Mouse (Mus musculus) thymus, adult 2 months (tissue): ENCODE data around the gene Tekt1. TPM values are rescaled to one million over a fixed set of nuclear protein-coding genes. Genes with fewer than 3 reads are reported as not detected.
A peak's percentile ranks its signal among the peaks of the same experiment; 100 is the strongest.

ENCODE experiments used
- DNase-seq: peaks from one replicate; pipeline ENCODE4 v3.0.0; 2021
- H3K27ac ChIP-seq: fragments of 200-500 bp; 2 replicates; pipeline ENCODE4 v1.5.1; 2012; ENCODE audit warnings: low read length, control low read depth; ENCODE audit not compliant: control insufficient read depth, insufficient read depth
- H3K27me3 ChIP-seq: fragments of 200-500 bp; 2 replicates; pipeline ENCODE4 v1.6.1; 2012; ENCODE audit warnings: mild to moderate bottlenecking, low read length, moderate library complexity, mixed read lengths; ENCODE audit not compliant: control insufficient read depth, insufficient read depth
- H3K36me3 ChIP-seq: fragments of 200-500 bp; 2 replicates; pipeline ENCODE4 v1.6.1; 2012; ENCODE audit warnings: mild to moderate bottlenecking, low read length, moderate library complexity; ENCODE audit not compliant: control insufficient read depth, insufficient read depth
- H3K4me1 ChIP-seq: fragments of 200-500 bp; replicated peaks from 2 replicates; pipeline ENCODE4 v1.6.1; 2012; ENCODE audit warnings: low read length; ENCODE audit not compliant: control insufficient read depth, insufficient read depth
- H3K4me3 ChIP-seq: fragments of 200-500 bp; 2 replicates; pipeline ENCODE4 v1.5.1; 2012; ENCODE audit warnings: mild to moderate bottlenecking, low read length, control low read depth, moderate library complexity; ENCODE audit not compliant: control insufficient read depth, insufficient read depth
- CTCF ChIP-seq: fragments of 200-500 bp; IDR thresholded peaks from 2 replicates; pipeline ENCODE4 v1.5.1; 2012; ENCODE audit warnings: mild to moderate bottlenecking, control low read depth, low read length, moderate library complexity, borderline replicate concordance; ENCODE audit not compliant: control insufficient read depth, poor library complexity, insufficient read depth; ENCODE audit errors: extremely low read depth
- POLR2A ChIP-seq: fragments of 200-500 bp; IDR thresholded peaks from 2 replicates; pipeline ENCODE4 v1.6.1; 2012; ENCODE audit warnings: mild to moderate bottlenecking, low read length, control low read depth, moderate library complexity; ENCODE audit not compliant: control insufficient read depth, poor library complexity, insufficient read depth; ENCODE audit errors: extremely low read depth
- WGBS: fragments of 180-500 bp; shearing (Covaris S2); methylation state at CpG from one replicate; pipeline ENCODE4 v1.1.7; 2018; 5-methylcytosine and 5-hydroxymethylcytosine counted together
- polyA plus RNA-seq: library from polyadenylated mRNA; depleted of rRNA; stranded (reverse); fragments of >200 nt; gene quantifications from 2 replicates; pipeline ENCODE4 v1.2.3, GENCODE M21; 2012

Tekt1 gene
- polyA plus RNA-seq, 1 experiment = 0.27 TPM

GRCm38 (mm10) chr11:72354971-72355728 is 7.1 kb downstream of the Tekt1 start:
- peak; percentile 73 for DNase-seq
- H3K36me3 ChIP-seq = no peaks in the 10 kb centered on the region
- no peak overlapping the region for H3K27ac ChIP-seq
- no peak overlapping the region for H3K4me3 ChIP-seq
- H3K27me3 ChIP-seq = no peaks in the 10 kb centered on the region
- 30% methylated on average over 20 of the region's 20 CpGs for WGBS
- H3K4me1 ChIP-seq = no peaks in the 10 kb centered on the region; the same call in 1 of the 2 replicates
- no peak for TF ChIP-seq POLR2A
- TF ChIP-seq CTCF = peak; percentile 90

GRCm38 (mm10) chr11:72353186-72353585 is 9.1 kb downstream of the Tekt1 start:
- TF ChIP-seq POLR2A (no peak), CTCF (no peak)
- Histone ChIP-seq H3K27ac (no peak overlapping the region), H3K4me1 (no peaks in the 10 kb centered on the region; the same call in 1 of the 2 replicates), H3K4me3 (no peak overlapping the region), H3K36me3 (no peaks in the 10 kb centered on the region), H3K27me3 (no peaks in the 10 kb centered on the region)
- no peak for DNase-seq
- 86% methylated on average over 3 of the region's 3 CpGs for whole genome bisulfite sequencing

- Histone ChIP-seq H3K4me1 (no peaks in the 10 kb centered on the region; the same call in 1 of the 2 replicates), H3K4me3 (no peak overlapping the region), H3K36me3 (no peaks in the 10 kb centered on the region), H3K27ac (no peak overlapping the region), H3K27me3 (no peaks in the 10 kb centered on the region)
- DNase-seq = no peak
- WGBS = 19% methylated on average over 1 of the region's 1 CpGs
- TF ChIP-seq CTCF (no peak), POLR2A (no peak)
Measured at GRCm38 (mm10) chr11:72352272-72352671, 10.0 kb downstream of the Tekt1 start.

GRCm38 (mm10) chr11:72349652-72350051 is 12.6 kb downstream of the Tekt1 start:
- Histone ChIP-seq H3K36me3 (no peaks in the 10 kb centered on the region), H3K4me1 (no peaks in the 10 kb centered on the region), H3K27me3 (no peaks in the 10 kb centered on the region), H3K4me3 (no peak overlapping the region), H3K27ac (no peak overlapping the region)
- WGBS = 81% methylated on average over 4 of the region's 4 CpGs
- no peak for DNase-seq
- TF ChIP-seq CTCF = no peak
- TF ChIP-seq POLR2A = no peak

- Histone ChIP-seq H3K36me3 (no peaks in the 10 kb centered on the region), H3K27me3 (no peaks in the 10 kb centered on the region), H3K4me1 (no peaks in the 10 kb centered on the region), H3K4me3 (no peak overlapping the region), H3K27ac (no peak overlapping the region)
- no peak for DNase-seq
- WGBS = 71% methylated on average over 8 of the region's 8 CpGs
- TF ChIP-seq POLR2A = no peak
- no peak for TF ChIP-seq CTCF
Measured at GRCm38 (mm10) chr11:72349016-72349415, 13.2 kb downstream of the Tekt1 start.

GRCm38 (mm10) chr11:72348563-72348962 is 13.7 kb downstream of the Tekt1 start:
- TF ChIP-seq POLR2A = no peak
- TF ChIP-seq CTCF = no peak
- Histone ChIP-seq H3K36me3 (no peaks in the 10 kb centered on the region), H3K27me3 (no peaks in the 10 kb centered on the region), H3K4me3 (no peak overlapping the region), H3K27ac (no peak overlapping the region), H3K4me1 (no peaks in the 10 kb centered on the region)
- no peak for DNase-seq
- WGBS = 71% methylated on average over 10 of the region's 10 CpGs
